Mouse (Mus musculus): Measurements from ENCODE around the gene 1110051M20Rik. TPM values are rescaled to one million over a fixed set of nuclear protein-coding genes. Genes with fewer than 3 reads are reported as not detected.

The 1110051M20Rik gene
- polyA plus RNA-seq, 1 experiment from 2014 or later: 55.7 TPM

DNA sequence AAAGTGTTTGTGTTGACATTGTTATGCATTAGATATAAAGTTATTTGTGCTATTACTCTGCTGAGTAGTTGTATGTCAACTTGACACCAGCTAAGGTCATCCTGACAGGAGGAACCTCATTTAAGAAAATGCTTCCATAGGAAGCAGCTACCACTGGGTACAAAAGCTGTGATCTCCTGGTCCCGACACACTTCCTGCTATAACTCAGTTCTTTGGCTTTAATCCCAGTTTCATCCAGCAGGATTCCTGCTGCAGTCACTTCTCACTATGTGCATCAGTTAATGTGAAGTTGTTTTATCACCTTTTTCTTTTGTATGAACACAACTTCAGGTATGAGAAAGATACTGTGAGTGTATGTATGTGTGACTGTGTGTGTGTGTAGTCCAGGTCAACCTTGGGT lies 2.3 kb downstream of the 1110051M20Rik start:
- Histone ChIP-seq H3K9ac (ENCODE audit: low read depth, low read length) (no peak overlapping the region), H3K27me3 (ENCODE audit: insufficient read depth, low read length) (no peaks in the 10 kb centered on the region), H3K36me3 (ENCODE audit: insufficient read depth, low read length) (no peaks in the 10 kb centered on the region), H3K4me3 (replicated peaks; ENCODE audit: low read depth, low read length) (no peak overlapping the region), H3K4me2 (ENCODE audit: low read length) (no peak overlapping the region), H3K9me3 (replicated peaks; ENCODE audit: low read length) (no peaks in the 10 kb centered on the region), H3K27ac (no peak overlapping the region), H3K4me1 (replicated peaks; ENCODE audit: insufficient read depth, low read length) (0 out of 2 replicates have a peak, but pooled peaks cover 3% of the 10 kb centered on the region)
- ATAC-seq (replicated peaks; ENCODE audit: low FRiP score, low read depth): no peak
- peak; percentile 58 for DNase-seq (ENCODE audit: low spot score)
- TF ChIP-seq CTCF (IDR thresholded peaks at IDR 0.05; ENCODE audit: low read depth): no peak
- 61% methylated on average over 1 of the region's 1 CpGs for WGBS

GRCm38 (mm10) chr2:91441715-91442114 lies 2.8 kb downstream of the 1110051M20Rik start:
- Histone ChIP-seq H3K4me1 (replicated peaks; ENCODE audit: insufficient read depth, low read length) (0 out of 2 replicates have a peak, but pooled peaks cover 3% of the 10 kb centered on the region), H3K36me3 (ENCODE audit: insufficient read depth, low read length) (no peaks in the 10 kb centered on the region), H3K4me3 (replicated peaks; ENCODE audit: low read depth, low read length) (no peak overlapping the region), H3K9ac (ENCODE audit: low read depth, low read length) (no peak overlapping the region), H3K4me2 (ENCODE audit: low read length) (no peak overlapping the region), H3K27ac (no peak overlapping the region), H3K9me3 (replicated peaks; ENCODE audit: low read length) (no peaks in the 10 kb centered on the region), H3K27me3 (ENCODE audit: insufficient read depth, low read length) (no peaks in the 10 kb centered on the region)
- 62% methylated on average over 2 of the region's 2 CpGs for WGBS
- DNase-seq (ENCODE audit: low spot score): no peak
- ATAC-seq (replicated peaks; ENCODE audit: low FRiP score, low read depth): no peak
- TF ChIP-seq CTCF (IDR thresholded peaks at IDR 0.05; ENCODE audit: low read depth): no peak

DNA sequence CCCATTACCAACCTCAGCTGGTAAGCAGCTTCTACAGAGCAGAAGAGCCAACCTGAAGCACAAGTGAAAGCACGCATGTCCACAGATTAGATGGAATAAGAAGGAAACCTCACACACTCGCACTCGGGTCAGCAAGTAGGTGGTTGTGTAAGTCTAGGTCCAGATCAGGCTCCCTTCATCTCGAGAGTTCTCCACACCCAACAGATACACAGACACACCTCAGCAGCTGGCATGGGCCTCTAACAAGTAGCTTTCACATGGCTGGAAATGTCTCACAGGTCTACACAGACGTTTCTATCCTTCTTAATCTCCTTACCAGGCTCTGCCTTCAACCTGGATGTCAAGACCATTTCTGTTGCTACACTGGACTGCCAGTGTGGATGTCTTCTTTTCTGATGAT lies 3.8 kb downstream of the 1110051M20Rik start:
- H3K27ac ChIP-seq: no peak overlapping the region
- ATAC-seq (replicated peaks; ENCODE audit: low FRiP score, low read depth) (no peak), DNase-seq (ENCODE audit: low spot score) (no peak)
- whole genome bisulfite sequencing: 87% methylated on average over 5 of the region's 5 CpGs
- H3K9ac ChIP-seq (ENCODE audit: low read depth, low read length): no peak overlapping the region
- H3K9me3 ChIP-seq (replicated peaks; ENCODE audit: low read length): no peaks in the 10 kb centered on the region
- H3K4me3 ChIP-seq (replicated peaks; ENCODE audit: low read depth, low read length): no peak overlapping the region
- H3K27me3 ChIP-seq (ENCODE audit: insufficient read depth, low read length): no peaks in the 10 kb centered on the region
- no peaks in the 10 kb centered on the region for H3K36me3 ChIP-seq (ENCODE audit: insufficient read depth, low read length)
- no peak overlapping the region for H3K4me2 ChIP-seq (ENCODE audit: low read length)
- H3K4me1 ChIP-seq (replicated peaks; ENCODE audit: insufficient read depth, low read length): 0 out of 2 replicates have a peak, but pooled peaks cover 3% of the 10 kb centered on the region
- TF ChIP-seq CTCF (IDR thresholded peaks at IDR 0.05; ENCODE audit: low read depth): no peak

DNA sequence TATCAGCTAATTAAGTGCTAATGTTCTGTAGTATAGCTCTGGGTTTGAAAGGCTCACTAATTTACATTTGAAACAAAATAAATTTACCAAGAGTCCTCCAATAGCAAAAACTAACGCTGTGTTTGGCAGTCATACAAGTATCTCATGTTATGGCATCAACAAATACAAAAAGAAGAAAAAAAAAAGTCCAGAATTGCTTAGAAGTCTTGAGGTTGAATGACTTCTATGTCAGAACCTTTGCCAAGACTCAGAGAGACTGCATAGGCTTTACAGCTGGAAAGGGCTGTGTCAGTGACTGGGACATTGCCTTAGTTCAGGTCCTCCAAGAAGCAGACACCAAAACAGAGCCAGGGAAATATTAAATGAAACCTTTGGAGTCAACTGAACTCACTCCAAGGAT lies 4.6 kb downstream of the 1110051M20Rik start:
- no peak overlapping the region for H3K27ac ChIP-seq
- no peaks in the 10 kb centered on the region for H3K27me3 ChIP-seq (ENCODE audit: insufficient read depth, low read length)
- no peaks in the 10 kb centered on the region for H3K9me3 ChIP-seq (replicated peaks; ENCODE audit: low read length)
- 70% methylated on average over 1 of the region's 1 CpGs for WGBS
- DNase-seq (ENCODE audit: low spot score): no peak
- no peak overlapping the region for H3K4me3 ChIP-seq (replicated peaks; ENCODE audit: low read depth, low read length)
- no peak overlapping the region for H3K4me2 ChIP-seq (ENCODE audit: low read length)
- no peak overlapping the region for H3K9ac ChIP-seq (ENCODE audit: low read depth, low read length)
- ATAC-seq (replicated peaks; ENCODE audit: low FRiP score, low read depth): no peak
- H3K36me3 ChIP-seq (ENCODE audit: insufficient read depth, low read length): no peaks in the 10 kb centered on the region
- 0 out of 2 replicates have a peak, but pooled peaks cover 3% of the 10 kb centered on the region for H3K4me1 ChIP-seq (replicated peaks; ENCODE audit: insufficient read depth, low read length)
- TF ChIP-seq CTCF (IDR thresholded peaks at IDR 0.05; ENCODE audit: low read depth): no peak

- TF ChIP-seq CTCF (IDR thresholded peaks at IDR 0.05; ENCODE audit: low read depth): no peak
- H3K9ac ChIP-seq (ENCODE audit: low read depth, low read length): no peak overlapping the region
- 54% methylated on average over 10 of the region's 10 CpGs for WGBS
- no peak for ATAC-seq (replicated peaks; ENCODE audit: low FRiP score, low read depth)
- no peaks in the 10 kb centered on the region for H3K27me3 ChIP-seq (ENCODE audit: insufficient read depth, low read length)
- H3K4me3 ChIP-seq (replicated peaks; ENCODE audit: low read depth, low read length): no peak overlapping the region
- no peak overlapping the region for H3K4me2 ChIP-seq (ENCODE audit: low read length)
- 0 out of 2 replicates have a peak, but pooled peaks cover 3% of the 10 kb centered on the region for H3K4me1 ChIP-seq (replicated peaks; ENCODE audit: insufficient read depth, low read length)
- no peaks in the 10 kb centered on the region for H3K36me3 ChIP-seq (ENCODE audit: insufficient read depth, low read length)
- H3K27ac ChIP-seq: no peak overlapping the region
- no peak for DNase-seq (ENCODE audit: low spot score)
- H3K9me3 ChIP-seq (replicated peaks; ENCODE audit: low read length): no peaks in the 10 kb centered on the region
Observed at GRCm38 (mm10) chr2:91439271-91439670, 5.2 kb downstream of the 1110051M20Rik start.

GRCm38 (mm10) chr2:91437116-91437815 lies 7.2 kb downstream of the 1110051M20Rik start:
- TF ChIP-seq CTCF (IDR thresholded peaks at IDR 0.05; ENCODE audit: low read depth): no peak
- no peak for DNase-seq (ENCODE audit: low spot score)
- H3K9ac ChIP-seq (ENCODE audit: low read depth, low read length): no peak overlapping the region
- H3K27me3 ChIP-seq (ENCODE audit: insufficient read depth, low read length): no peaks in the 10 kb centered on the region
- WGBS: 88% methylated on average over 5 of the region's 5 CpGs
- H3K36me3 ChIP-seq (ENCODE audit: insufficient read depth, low read length): no peaks in the 10 kb centered on the region
- no peaks in the 10 kb centered on the region for H3K9me3 ChIP-seq (replicated peaks; ENCODE audit: low read length)
- H3K4me2 ChIP-seq (ENCODE audit: low read length): no peak overlapping the region
- H3K4me1 ChIP-seq (replicated peaks; ENCODE audit: insufficient read depth, low read length): no peaks in the 10 kb centered on the region
- H3K4me3 ChIP-seq (replicated peaks; ENCODE audit: low read depth, low read length): no peak overlapping the region
- no peak for ATAC-seq (replicated peaks; ENCODE audit: low FRiP score, low read depth)
- no peak overlapping the region for H3K27ac ChIP-seq

Measured in kidney, postnatal 0 days (tissue).